ENCODE assay signal across 11 mouse cellular contexts in the genomic region with DNA sequence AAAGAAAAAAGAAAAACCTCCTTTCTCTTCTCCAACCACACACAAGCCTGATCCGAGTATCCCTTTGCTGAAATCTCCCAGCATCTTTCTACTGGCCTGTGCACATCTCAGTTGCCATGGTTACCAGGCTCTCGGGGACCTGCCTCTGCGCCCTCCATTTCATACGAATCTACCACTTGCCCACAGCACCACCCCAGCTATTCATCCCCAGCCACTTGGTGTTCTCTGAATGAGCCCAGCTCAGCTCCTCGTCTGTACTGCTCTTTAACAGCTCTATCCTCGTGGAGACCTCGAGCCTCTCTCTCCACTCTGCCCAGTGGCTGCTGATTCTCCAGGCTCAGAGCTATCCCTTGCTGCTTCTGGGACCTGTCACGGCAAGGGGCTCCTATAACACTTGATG.
DNase-seq lines count a peak whose midpoint lies in the region; ATAC-seq and TF ChIP-seq lines count a peak whose summit lies in the region.
"Had no signal": no experiment of that assay in that cellular context is flagged by ENCODE, and none has a peak within 500 bp of the region (broad histone marks: within the 10 kb centered on the region; RNA-seq: fewer than 3 reads in every experiment).

No protein-coding gene starts in this region.

- TF ChIP-seq CTCF in layer of hippocampus, adult 2 months (conservative IDR thresholded peaks at IDR 0.05), result no peak

- H3K27me3 ChIP-seq in heart, embryonic 10.5 days (ENCODE audit: insufficient read depth, poor library complexity, severe bottlenecking), result peaks cover 30% of the 10 kb centered on the region
- H3K27me3 ChIP-seq: Patski had no signal

- 65% methylated on average over 8 of the region's 8 CpGs for WGBS in heart, embryonic 10.5 days

- H3K4me3 ChIP-seq in layer of hippocampus, adult 2 months, result no peak overlapping the region
- no peak overlapping the region for H3K4me3 ChIP-seq in heart, embryonic 10.5 days
- H3K4me3 ChIP-seq: heart, embryonic 15.5 days had no signal

- intact Hi-C loops in left cerebral cortex, postnatal 4 days (cut with DNase I), result loop anchor here (10.0 kb wide), 1 partner anchor 1018 kb away; no protein-coding TSS in a partner anchor

- H3K9me3 ChIP-seq in heart, embryonic 10.5 days, result no peaks in the 10 kb centered on the region
- H3K9me3 ChIP-seq: heart, embryonic 15.5 days had no signal

- no peak overlapping the region for H3K27ac ChIP-seq in layer of hippocampus, adult 2 months
- H3K27ac ChIP-seq in heart, embryonic 10.5 days, result no peak overlapping the region
- H3K27ac ChIP-seq: heart, embryonic 15.5 days had no signal

- no peaks in the 10 kb centered on the region for H3K4me1 ChIP-seq in heart, embryonic 10.5 days

- H3K36me3 ChIP-seq in heart, embryonic 10.5 days, result no peaks in the 10 kb centered on the region
- H3K36me3 ChIP-seq: heart, embryonic 15.5 days had no signal

- peak; percentile 20 to 35 for DNase-seq in layer of hippocampus, postnatal 10 days (ENCODE audit: low spot score in 2 of 2)
- no peak for DNase-seq in layer of hippocampus, adult 2 months (ENCODE audit: low spot score in 2 of 2)
- DNase-seq in frontal cortex, postnatal 10 days (ENCODE audit: low spot score in 2 of 2), result peak; percentile 30 to 36
- DNase-seq in left cerebral cortex, postnatal 4 days, result peak; percentile 31
- peak; percentile 37 to 50 for DNase-seq in right cerebral cortex, adult 2 months (ENCODE audit: low spot score in 2 of 2)
- DNase-seq in ovary, postnatal 36 days (ENCODE audit: low spot score), result no peak
- no peak for DNase-seq in heart, embryonic 10.5 days (ENCODE audit: low spot score)
- DNase-seq: kidney, adult 9 months had no signal

- ATAC-seq in megakaryocyte, adult 5-6 weeks (ENCODE audit: poor library complexity, severe bottlenecking), result no peak
- ATAC-seq: Patski had no signal

Comparison
In these comparisons a context has a peak if more than half of its experiments do, and no peak if none do; other contexts are left out.
1. DNase-seq: peak in layer of hippocampus, postnatal 10 days (2 of 2), frontal cortex, postnatal 10 days (2 of 2), left cerebral cortex, postnatal 4 days (single experiment) and right cerebral cortex, adult 2 months (2 of 2); none in layer of hippocampus, adult 2 months (0 of 2), ovary, postnatal 36 days (single experiment) and heart, embryonic 10.5 days (single experiment).